Mouse (Mus musculus) lung, postnatal 0 days (tissue): ENCODE results near the gene Slc4a3.

Experiments
- CTCF ChIP-seq: IDR thresholded peaks from 2 replicates; pipeline ENCODE4 v1.5.1; 2016; ENCODE audit warnings: antibody characterized with exemption, mild to moderate bottlenecking
- EP300 ChIP-seq: IDR thresholded peaks from 2 replicates; pipeline ENCODE4 v1.6.1; 2016; ENCODE audit warnings: antibody characterized with exemption, mild to moderate bottlenecking, control low read depth

- TF ChIP-seq CTCF (no peak), EP300 (no peak)
Observed at GRCm38 (mm10) chr1:75570403-75570802, 24.3 kb downstream of the Slc4a3 start.
